Mouse (Mus musculus) brain, embryonic 14.5 days (tissue): ENCODE results near the gene Smyd5. TPM values are rescaled to one million over a fixed set of nuclear protein-coding genes. Genes with fewer than 3 reads are reported as not detected.

Source experiments
- DNase-seq: peaks from one replicate; pipeline ENCODE4 v3.0.0-alpha.2; 2011; ENCODE audit warnings: low read depth
- CTCF ChIP-seq: fragments of 200-500 bp; IDR thresholded peaks from 2 replicates; pipeline ENCODE4 v1.5.1; 2012; ENCODE audit warnings: inconsistent platforms, mild to moderate bottlenecking, moderate library complexity, borderline replicate concordance; ENCODE audit not compliant: insufficient read depth, insufficient read length; ENCODE audit errors: extremely low read depth
- POLR2A ChIP-seq: fragments of 200-500 bp; IDR thresholded peaks from 2 replicates; pipeline ENCODE4 v1.6.1; 2012; ENCODE audit warnings: mild to moderate bottlenecking, inconsistent platforms, borderline replicate concordance; ENCODE audit not compliant: poor library complexity, insufficient read depth, insufficient read length, severe bottlenecking; ENCODE audit errors: extremely low read depth
- polyA plus RNA-seq: library from polyadenylated mRNA; depleted of rRNA; stranded (reverse); fragments of >200 nt; gene quantifications from 2 replicates; pipeline ENCODE4 v1.2.3, GENCODE M21; 2012; rRNA removed

Smyd5 gene
- 65.3 and 67.0 TPM in 2 replicates for polyA plus RNA-seq

DNA sequence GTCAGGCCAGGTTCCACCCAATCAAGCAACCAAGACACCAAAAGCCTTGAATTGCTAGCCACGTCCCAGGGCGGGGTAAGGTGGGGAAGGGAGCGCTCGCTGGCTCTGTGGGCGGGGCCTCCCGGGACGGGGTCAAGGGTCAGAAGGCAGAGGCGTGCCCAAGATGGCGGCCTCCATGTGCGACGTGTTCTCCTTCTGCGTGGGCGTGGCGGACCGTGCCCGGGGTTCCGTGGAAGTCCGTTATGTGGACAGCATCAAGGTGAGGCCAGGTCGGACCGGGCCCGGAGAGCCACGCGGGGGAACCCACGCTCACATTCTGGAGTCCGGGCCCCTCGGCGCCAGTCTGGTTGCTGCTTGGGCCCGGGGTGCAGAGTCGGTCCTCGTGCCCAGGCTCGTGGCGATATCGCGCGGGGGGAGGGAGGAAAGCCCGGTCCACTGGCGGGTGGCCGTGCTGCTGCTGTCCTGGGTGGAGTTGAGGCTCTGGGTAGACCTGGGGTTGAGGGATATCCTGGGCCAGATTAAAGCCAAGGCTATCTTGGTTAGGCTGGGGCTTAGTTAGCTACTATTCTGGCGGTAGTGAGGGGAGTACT, at the start of gene Smyd5:
Gene Smyd5, plus strand, starts transcription at position 148 of the 590 bp plus-strand sequence.
- peak; percentile 75 for DNase-seq
- TF ChIP-seq CTCF (no peak), POLR2A (no peak)

DNA sequence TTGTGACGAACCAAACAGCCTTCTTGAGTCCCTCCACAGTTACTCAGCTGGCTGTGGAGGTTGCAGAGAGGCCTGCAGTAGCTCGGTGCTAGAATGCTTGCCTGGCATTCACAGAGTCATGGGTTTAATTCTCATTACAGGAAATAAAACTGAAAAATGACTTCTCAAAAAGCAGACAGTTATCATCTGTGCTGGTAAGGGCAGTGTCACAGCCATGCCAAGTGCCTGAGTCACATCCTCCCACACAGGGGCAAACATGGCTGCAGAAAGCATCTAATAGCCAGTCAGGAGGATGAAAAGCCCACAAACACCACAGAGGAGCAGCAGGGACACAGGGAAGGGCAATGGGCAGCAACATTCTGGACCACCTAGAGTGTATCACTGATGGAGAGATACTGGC, 49.0 kb upstream of the Smyd5 start:
- no peak for TF ChIP-seq POLR2A
- DNase-seq: no peak

DNA sequence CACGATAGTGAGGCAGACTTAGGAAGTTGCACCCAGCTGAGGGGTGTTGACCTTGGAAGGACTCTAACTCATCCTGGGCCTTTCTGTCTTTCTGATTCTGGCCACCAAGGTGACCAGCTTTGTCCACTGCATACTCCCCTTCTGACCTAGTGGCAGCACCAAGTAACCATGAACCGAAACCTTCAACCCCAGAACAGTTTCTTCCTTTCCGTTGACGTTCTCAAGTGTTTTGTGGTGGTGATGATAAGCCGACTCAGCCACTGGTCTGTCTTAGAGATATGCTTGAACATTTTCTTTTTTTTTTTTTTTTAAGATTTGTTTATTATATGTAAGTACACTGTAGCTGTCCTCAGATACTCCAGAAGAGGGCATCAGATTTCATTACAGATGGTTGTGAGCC, 43.2 kb upstream of the Smyd5 start:
- TF ChIP-seq POLR2A (no peak), CTCF (no peak)
- DNase-seq: no peak

DNA sequence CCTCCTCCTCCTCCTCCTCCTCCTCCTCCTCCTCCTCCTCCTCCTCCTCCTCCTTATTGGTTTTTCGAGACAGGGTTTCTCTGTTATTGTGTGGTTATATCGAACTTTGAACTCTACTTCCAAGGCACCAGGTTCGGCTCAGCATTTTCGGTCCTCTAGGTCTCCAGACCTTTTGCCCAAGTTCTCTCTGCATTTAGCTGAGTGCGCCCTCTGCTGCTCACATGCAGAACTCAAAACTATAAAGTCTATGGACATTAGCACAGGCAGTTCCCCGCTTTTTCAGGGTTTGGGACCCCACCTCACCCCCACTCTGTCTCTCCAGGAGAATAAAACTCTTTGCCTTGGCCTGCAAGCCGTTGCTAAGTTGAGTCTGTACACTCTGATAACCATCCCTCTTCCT, 40.0 kb upstream of the Smyd5 start:
- TF ChIP-seq POLR2A (no peak), CTCF (peak; percentile 76; the same call in 1 of the 2 replicates)
- peak; percentile 72 for DNase-seq

DNA sequence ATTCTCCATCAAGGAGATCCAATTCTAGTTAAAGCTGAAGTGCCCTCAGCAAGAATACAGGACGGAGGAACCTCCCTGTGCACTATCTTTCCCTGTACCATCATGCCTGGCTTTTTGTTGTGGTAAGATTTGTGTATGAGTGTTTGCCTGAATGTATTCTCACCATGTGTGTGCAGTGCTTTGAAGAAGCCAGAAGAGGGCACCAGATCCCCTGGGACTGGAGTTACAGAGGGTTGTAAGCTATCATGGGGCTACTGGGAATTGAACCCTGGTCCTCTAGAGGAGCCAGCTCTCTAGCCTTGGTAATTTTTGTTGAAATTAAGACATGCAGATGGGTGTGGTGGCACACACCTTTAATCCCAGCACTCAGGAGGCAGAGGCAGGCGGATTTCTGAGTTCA, 36.4 kb upstream of the Smyd5 start:
- no peak for TF ChIP-seq POLR2A
- TF ChIP-seq CTCF: no peak
- DNase-seq: no peak

DNA sequence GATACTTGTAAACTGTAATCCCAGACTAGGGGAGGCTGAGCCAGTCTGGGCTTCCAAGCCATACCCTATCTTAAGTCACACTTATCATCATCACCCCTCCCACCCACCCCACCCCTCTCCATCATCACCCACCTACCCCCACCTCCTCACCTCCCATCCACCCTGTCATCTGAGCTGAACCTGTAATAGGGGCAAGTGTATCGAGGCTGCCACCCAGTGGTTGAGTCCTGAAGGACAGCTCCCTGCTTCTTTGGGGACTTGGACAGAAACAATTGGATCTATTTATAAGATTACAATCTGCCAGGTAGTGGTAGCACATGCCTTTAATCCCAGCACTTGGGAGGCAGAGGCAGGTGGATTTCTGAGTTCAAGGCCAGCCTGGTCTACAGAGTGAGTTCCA, 34.6 kb upstream of the Smyd5 start:
- TF ChIP-seq POLR2A (no peak), CTCF (peak; percentile 52; the same call in 1 of the 2 replicates)
- DNase-seq: no peak

DNA sequence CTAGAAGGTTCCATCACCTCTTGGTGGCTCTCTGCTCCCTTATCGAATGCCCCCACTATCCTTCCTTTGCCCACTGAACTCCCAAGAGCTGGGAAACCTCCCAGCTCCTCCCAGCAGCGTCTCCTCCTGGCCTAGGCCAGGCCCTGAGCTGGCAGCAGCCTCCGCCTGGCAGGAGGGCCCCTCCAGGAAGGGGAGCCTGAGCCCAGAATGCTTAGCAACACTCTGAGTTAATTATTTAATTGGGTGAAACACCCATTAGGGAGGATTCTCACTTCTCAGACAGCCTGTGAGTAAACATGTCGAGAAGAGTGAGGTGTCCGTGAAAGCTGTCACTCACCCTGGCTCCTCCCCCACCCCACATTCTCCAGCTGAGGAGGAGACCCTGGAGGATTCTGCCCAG, 32.1 kb upstream of the Smyd5 start:
- DNase-seq: peak; percentile 82
- TF ChIP-seq CTCF: no peak
- TF ChIP-seq POLR2A: no peak

DNA sequence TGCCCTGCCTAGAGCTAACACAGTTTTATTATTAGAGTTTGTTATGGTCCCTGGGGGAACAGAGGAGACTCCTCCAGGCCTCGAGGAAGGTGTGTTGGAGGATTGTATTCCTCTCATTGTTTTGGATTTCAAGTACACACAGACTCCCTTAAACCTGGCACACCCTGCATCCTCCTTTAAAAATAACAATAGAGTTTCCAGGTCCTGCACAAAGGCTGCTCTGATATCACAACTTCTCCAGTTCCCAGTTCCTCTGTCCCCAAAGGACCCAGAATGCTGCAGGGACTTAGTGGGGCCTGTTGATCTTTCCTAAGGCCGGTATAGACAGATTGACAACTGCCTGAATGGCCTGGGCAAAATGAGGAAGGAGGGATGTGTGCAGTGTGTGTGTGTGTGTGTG, 29.2 kb upstream of the Smyd5 start:
- TF ChIP-seq CTCF (no peak), POLR2A (no peak)
- DNase-seq: no peak

DNA sequence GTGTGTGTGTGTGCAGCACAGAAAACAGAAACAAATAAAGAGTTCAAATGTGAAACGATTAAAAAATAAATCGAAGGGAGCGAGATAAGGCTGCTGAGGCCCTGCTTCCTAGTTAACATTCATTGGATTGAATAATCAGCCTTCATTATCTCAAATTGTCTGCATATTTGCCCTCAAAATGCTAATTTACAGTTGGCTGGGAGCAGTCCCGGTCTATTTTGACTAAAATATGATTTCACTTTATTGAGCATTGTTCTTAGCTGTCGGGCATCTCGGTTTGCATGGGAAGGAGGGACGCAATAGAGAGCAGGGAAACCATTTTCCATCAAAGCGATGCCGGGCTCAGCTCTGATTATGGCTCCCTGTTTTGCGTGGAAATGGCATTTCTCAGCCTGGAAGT, 28.8 kb upstream of the Smyd5 start:
- peak; percentile 59 for DNase-seq
- TF ChIP-seq POLR2A (no peak), CTCF (no peak)

DNA sequence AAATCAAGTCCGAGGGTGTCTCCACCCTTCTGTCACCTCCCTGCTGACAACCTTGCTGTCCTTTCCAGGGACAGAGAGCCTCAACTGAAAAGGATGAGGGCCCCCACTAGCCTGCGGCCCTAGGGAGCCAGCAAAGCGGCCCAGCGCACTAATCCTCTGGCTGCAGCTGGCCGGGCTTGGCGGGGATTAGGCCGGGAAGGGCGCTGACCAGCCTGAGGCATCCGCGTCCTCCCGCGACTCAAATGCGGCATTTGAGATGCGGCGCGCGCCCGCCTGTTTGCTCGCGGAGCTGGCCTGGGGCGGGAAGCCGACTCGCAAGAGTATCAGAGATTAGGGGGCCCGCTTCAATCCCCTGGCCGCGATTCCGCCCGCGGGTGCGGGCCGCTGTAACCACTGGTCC, 22.8 kb upstream of the Smyd5 start:
- DNase-seq: peak; percentile 54
- no peak for TF ChIP-seq POLR2A
- no peak for TF ChIP-seq CTCF

DNA sequence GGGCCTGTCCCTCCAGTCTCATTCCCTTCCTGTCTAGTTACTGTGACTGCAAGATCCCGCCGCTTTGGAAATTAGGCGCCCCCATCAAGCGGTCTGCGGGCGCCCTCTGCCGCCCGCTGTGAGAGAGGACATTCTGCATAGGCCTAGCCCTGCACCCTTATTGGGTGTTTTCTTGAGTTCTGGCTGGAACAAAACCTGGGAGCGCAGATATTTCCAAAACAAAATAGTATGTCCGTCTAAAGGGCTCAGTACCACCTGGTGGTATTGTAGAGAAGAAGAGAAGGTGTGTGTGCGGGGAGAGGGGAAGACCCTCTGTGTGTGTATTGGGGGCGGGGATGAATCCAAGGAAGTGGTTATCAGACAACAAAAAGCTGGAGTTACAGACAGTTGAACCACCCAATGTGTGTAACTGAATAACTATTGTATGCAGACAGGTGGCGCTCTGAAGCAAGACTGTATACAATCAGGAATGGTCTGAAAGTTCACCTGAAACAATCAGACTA, 21.0 kb upstream of the Smyd5 start:
- TF ChIP-seq CTCF: peak; percentile 96
- no peak for TF ChIP-seq POLR2A
- DNase-seq: peak; percentile 91

DNA sequence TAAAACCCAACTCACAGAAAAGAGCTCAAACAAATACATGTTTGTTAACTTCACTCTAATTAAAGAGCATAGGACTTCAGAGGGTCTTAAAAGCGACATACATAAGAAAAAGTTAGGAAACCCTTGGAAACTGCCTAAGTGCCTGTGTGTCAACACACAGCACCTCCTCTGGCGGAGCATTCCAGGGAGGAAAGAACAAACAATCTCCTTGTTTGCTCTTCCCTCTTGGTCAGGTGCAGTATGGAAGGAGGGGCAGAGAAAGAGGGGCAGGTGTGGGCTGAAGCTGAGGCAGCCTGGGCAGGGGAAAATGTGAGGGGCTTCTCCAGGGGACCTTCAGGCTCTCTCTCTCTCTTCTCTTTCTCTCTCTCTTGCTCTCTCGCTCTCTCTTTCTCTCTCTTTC, 16.0 kb upstream of the Smyd5 start:
- no peak for TF ChIP-seq CTCF
- TF ChIP-seq POLR2A: no peak
- no peak for DNase-seq

DNA sequence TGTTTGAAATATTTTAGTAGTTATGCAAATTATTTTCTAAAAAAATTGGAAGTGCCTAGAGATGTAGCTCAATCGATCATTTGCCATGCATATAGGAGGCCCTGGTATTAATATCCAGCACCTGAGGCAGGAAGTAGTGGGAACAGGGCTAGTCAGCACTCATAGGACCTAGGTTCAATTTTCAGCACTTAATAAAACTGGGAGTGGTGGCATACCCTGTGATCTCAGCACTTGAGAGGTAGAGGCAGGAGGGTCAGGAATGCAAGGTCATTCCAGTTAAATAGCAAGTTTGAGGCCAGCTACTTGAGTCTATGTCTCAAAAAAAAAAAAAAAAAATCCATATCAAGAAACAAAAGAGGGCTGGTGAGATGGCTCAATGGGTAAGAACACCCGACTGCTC, 12.6 kb upstream of the Smyd5 start:
- no peak for DNase-seq
- no peak for TF ChIP-seq CTCF
- no peak for TF ChIP-seq POLR2A

DNA sequence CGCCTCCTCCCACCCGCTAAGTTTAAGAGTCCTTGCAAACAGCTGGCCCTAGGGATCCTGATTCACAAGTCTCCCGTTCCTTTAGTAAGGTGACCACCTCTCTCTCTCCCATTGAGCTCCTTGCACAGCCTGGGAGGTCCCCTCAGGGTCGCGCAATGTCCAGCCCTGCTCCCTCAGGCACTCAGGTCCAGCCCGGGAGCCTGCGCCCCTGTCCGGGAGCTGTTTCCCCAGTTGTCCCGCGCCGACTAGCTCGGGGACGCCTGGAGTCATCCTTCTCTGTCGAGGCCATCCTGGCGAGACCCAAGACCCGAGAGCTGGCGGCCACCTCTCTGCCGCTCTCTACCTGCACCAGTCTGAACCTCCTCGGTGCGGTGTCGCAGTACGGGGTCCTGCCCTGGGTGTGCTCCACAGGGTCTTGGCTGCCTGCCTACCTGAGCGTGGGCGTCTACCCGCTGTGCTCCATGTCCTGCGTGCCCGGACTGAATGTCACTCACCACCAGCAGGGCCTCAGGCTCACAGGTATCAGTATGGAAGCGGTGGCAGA, 7.9 kb upstream of the Smyd5 start, which contains the start of gene Noto:
Gene Noto, plus strand, starts transcription at position 51 of the 544 bp plus-strand sequence.
- no peak for DNase-seq
- TF ChIP-seq POLR2A: no peak
- TF ChIP-seq CTCF: no peak
